ENCODE assay signal across 20 mouse cellular contexts in the genomic region with DNA sequence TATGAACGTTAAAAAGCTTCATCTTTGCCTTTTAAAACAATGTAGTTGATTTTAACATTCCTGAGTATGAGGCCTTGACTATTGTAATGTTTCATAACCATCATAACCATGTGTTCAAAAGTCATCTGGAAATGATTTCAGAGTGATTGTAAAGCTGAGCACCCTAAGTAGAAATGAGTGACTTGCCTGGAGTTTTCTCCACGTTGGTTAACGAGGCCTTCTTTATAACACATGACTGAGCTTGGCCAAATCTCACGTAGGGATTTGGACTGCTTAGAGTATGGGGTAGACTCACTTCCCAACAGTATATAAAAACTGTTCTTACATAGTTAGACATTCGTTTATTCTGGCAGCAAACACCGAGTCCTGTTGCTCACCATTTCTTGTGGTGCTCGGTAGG. TPM values are rescaled to one million over a fixed set of nuclear protein-coding genes. Genes with fewer than 3 reads are reported as not detected.
DNase-seq lines count a peak whose midpoint lies in the region; ATAC-seq and TF ChIP-seq lines count a peak whose summit lies in the region.
"Had no signal": no experiment of that assay in that cellular context is flagged by ENCODE, and none has a peak within 500 bp of the region (broad histone marks: within the 10 kb centered on the region; RNA-seq: fewer than 3 reads in every experiment).

No protein-coding gene starts in this region.

- H3K36me3 ChIP-seq in stomach, postnatal 0 days (ENCODE audit: control insufficient read depth, insufficient read depth, low read length), result no peaks in the 10 kb centered on the region
- peaks cover 6% of the 10 kb centered on the region for H3K36me3 ChIP-seq in kidney, embryonic 14.5 days (ENCODE audit: control insufficient read depth, insufficient read depth, low read length)
- H3K36me3 ChIP-seq: forebrain, embryonic 15.5 days; heart, embryonic 15.5 days; intestine, embryonic 15.5 days had no signal

- no peak overlapping the region for H3K4me2 ChIP-seq in stomach, postnatal 0 days (replicated peaks; ENCODE audit: low read depth)
- no peak overlapping the region for H3K4me2 ChIP-seq in kidney, embryonic 14.5 days (replicated peaks; ENCODE audit: low read depth, low read length)
- H3K4me2 ChIP-seq: embryonic facial prominence, embryonic 15.5 days; forebrain, embryonic 15.5 days; heart, embryonic 11.5 days; heart, embryonic 15.5 days; hindbrain, embryonic 13.5 days; intestine, embryonic 15.5 days had no signal

- H3K4me3 ChIP-seq in embryonic fibroblast, embryonic 13.5 days (ENCODE audit: insufficient read depth, low read length), result no peak overlapping the region
- H3K4me3 ChIP-seq in stomach, postnatal 0 days (ENCODE audit: low read depth, low read length), result no peak overlapping the region
- no peak overlapping the region for H3K4me3 ChIP-seq in kidney, embryonic 14.5 days (ENCODE audit: low read length)
- H3K4me3 ChIP-seq: embryonic facial prominence, embryonic 15.5 days; forebrain, embryonic 15.5 days; heart, adult 2 months; heart, embryonic 15.5 days; hindbrain, embryonic 13.5 days; intestine, embryonic 15.5 days had no signal

- H3K4me1 ChIP-seq in embryonic fibroblast, embryonic 13.5 days (ENCODE audit: control insufficient read depth, insufficient read depth, low read length), result no peaks in the 10 kb centered on the region
- H3K4me1 ChIP-seq in stomach, postnatal 0 days (replicated peaks; ENCODE audit: control insufficient read depth, insufficient read depth), result no peaks in the 10 kb centered on the region
- H3K4me1 ChIP-seq in kidney, embryonic 14.5 days (ENCODE audit: control insufficient read depth, insufficient read depth, low read length), result peaks cover 22% of the 10 kb centered on the region
- H3K4me1 ChIP-seq: forebrain, embryonic 15.5 days had no signal

- no peak for TF ChIP-seq EP300 in stomach, postnatal 0 days (optimal IDR thresholded peaks at IDR 0.05)

- peak overlapping the region; percentile 67 for H3K27ac ChIP-seq in embryonic fibroblast, embryonic 13.5 days (ENCODE audit: insufficient read depth, low read length)
- H3K27ac ChIP-seq in stomach, postnatal 0 days (replicated peaks), result no peak overlapping the region
- H3K27ac ChIP-seq in kidney, embryonic 14.5 days (ENCODE audit: low read depth, low read length), result no peak overlapping the region
- H3K27ac ChIP-seq: embryonic facial prominence, embryonic 15.5 days; forebrain, embryonic 15.5 days; heart, adult 2 months; heart, embryonic 15.5 days; hindbrain, embryonic 13.5 days; intestine, embryonic 15.5 days had no signal

- 57% methylated on average over 7 of the region's 7 CpGs for WGBS in stomach, postnatal 0 days
- 79% methylated on average over 7 of the region's 7 CpGs for WGBS in kidney, embryonic 14.5 days

- TF ChIP-seq POLR2A in embryonic fibroblast, embryonic 13.5 days (IDR thresholded peaks at IDR 0.05; ENCODE audit: low read depth, low read length), result no peak

- no peak overlapping the region for H3K9ac ChIP-seq in stomach, postnatal 0 days (ENCODE audit: low read length)
- H3K9ac ChIP-seq in kidney, embryonic 14.5 days (ENCODE audit: low read depth, low read length), result no peak overlapping the region
- H3K9ac ChIP-seq: embryonic facial prominence, embryonic 15.5 days; forebrain, embryonic 15.5 days; heart, embryonic 15.5 days; hindbrain, embryonic 13.5 days; intestine, embryonic 15.5 days had no signal

- H3K9me3 ChIP-seq in stomach, postnatal 0 days (ENCODE audit: control insufficient read depth, low read length), result no peaks in the 10 kb centered on the region
- H3K9me3 ChIP-seq in kidney, embryonic 14.5 days (ENCODE audit: control insufficient read depth, low read length), result no peaks in the 10 kb centered on the region
- H3K9me3 ChIP-seq: embryonic facial prominence, embryonic 15.5 days; forebrain, embryonic 15.5 days; G1E; heart, embryonic 15.5 days; hindbrain, embryonic 13.5 days; intestine, embryonic 15.5 days had no signal

- peak; percentile 58 for DNase-seq in NIH3T3 (ENCODE audit: low read depth)
- peak; percentile 38 for DNase-seq in adipocyte (ENCODE audit: low spot score)
- peak; percentile 7 for DNase-seq in stomach, postnatal 0 days (ENCODE audit: low spot score)
- no peak for DNase-seq in layer of hippocampus, adult 9-11 months
- DNase-seq: adrenal gland, postnatal 14 days; cerebellum, adult 18-20 months; cerebellum, adult 9-11 months; cerebellum, postnatal 36 days; heart, adult 2 months; heart, postnatal 14 days had no signal

- no peak for ATAC-seq in stomach, postnatal 0 days (ENCODE audit: low FRiP score, low TSS enrichment)
- no peak for ATAC-seq in kidney, embryonic 14.5 days (ENCODE audit: low FRiP score, low TSS enrichment)
- ATAC-seq: CD4-positive, CD25-positive, alpha-beta regulatory T cell, adult 4 months; forebrain, embryonic 15.5 days; intestine, embryonic 15.5 days had no signal

- H3K27me3 ChIP-seq in stomach, postnatal 0 days (ENCODE audit: control insufficient read depth, insufficient read depth, low read length), result no peaks in the 10 kb centered on the region
- H3K27me3 ChIP-seq in kidney, embryonic 14.5 days (ENCODE audit: control insufficient read depth, insufficient read depth, low read length), result no peaks in the 10 kb centered on the region
- H3K27me3 ChIP-seq: embryonic facial prominence, embryonic 15.5 days; heart, embryonic 15.5 days; hindbrain, embryonic 13.5 days; intestine, embryonic 15.5 days had no signal

- TF ChIP-seq CTCF in embryonic fibroblast, embryonic 13.5 days (IDR thresholded peaks at IDR 0.05; ENCODE audit: borderline replicate concordance, insufficient read depth, low read length), result no peak
- no peak for TF ChIP-seq CTCF in stomach, postnatal 0 days (IDR thresholded peaks at IDR 0.05; ENCODE audit: low read depth)

RNA-seq across cellular contexts. Expression of a gene that starts 44.7 kb away (rescaled TPM):
- polyA plus RNA-seq in embryonic fibroblast, embryonic 13.5 days (2011; ENCODE audit: insufficient read length, low read depth, missing spikeins), result 27.5 and 33.1 TPM in 2 replicates
- polyA plus RNA-seq in stomach, postnatal 0 days (2015; fragmentation: Nextera tagmentation; extraction: Ambion mirVana), result 16.1 and 18.7 TPM in 2 replicates
- 59.7 and 75.0 TPM in 2 replicates for polyA plus RNA-seq in kidney, embryonic 14.5 days (2014; fragmentation: Nextera tagmentation; extraction: Ambion mirVana)

RNA-seq across cellular contexts. Expression of a gene that starts 55.5 kb away (rescaled TPM):
- 30.6 and 40.3 TPM in 2 replicates for polyA plus RNA-seq in embryonic fibroblast, embryonic 13.5 days (2011; ENCODE audit: insufficient read length, low read depth, missing spikeins)
- polyA plus RNA-seq in stomach, postnatal 0 days (2015; fragmentation: Nextera tagmentation; extraction: Ambion mirVana), result 15.0 and 16.0 TPM in 2 replicates
- polyA plus RNA-seq in kidney, embryonic 14.5 days (2014; fragmentation: Nextera tagmentation; extraction: Ambion mirVana), result 41.7 and 44.5 TPM in 2 replicates
